19 mouse cellular contexts compared by ENCODE assay signal in the genomic region with DNA sequence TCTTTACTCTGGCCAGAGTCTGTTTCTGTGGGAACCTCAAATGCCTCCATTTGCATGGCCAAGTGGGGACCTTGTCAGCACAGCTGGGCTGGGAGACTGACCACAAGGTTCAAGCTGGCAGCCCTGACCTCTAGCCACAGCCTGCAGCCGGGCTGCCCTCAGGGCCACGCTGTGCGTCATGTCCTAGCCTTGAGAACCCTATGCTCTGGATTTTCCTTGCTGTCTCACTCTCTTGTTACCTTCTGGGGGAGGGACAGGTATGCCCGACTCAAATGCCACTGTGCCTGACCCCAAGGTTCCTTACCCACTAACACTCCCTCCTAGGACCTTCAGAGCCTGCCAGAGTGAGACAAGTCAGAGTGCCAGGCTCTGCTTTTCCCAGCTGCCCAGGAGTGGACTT. TPM values are rescaled to one million over a fixed set of nuclear protein-coding genes. Genes with fewer than 3 reads are reported as not detected.
DNase-seq lines count a peak whose midpoint lies in the region; ATAC-seq and TF ChIP-seq lines count a peak whose summit lies in the region.
"Had no signal": no experiment of that assay in that cellular context is flagged by ENCODE, and none has a peak within 500 bp of the region (broad histone marks: within the 10 kb centered on the region; RNA-seq: fewer than 3 reads in every experiment).

No protein-coding gene starts in this region.

- no peaks in the 10 kb centered on the region for H3K27me3 ChIP-seq in Patski

- POLR2A ChIA-PET in Patski (lab: Charles Lee) = no interaction called here

- CTCF ChIA-PET in Patski (lab: Charles Lee) = interaction anchor here (1.7 kb wide), 1 partner anchor 179 kb away, joined by 4 read pairs; no protein-coding TSS in a partner anchor

- intact Hi-C loops in heart, postnatal 25 days (cut with DNase I) = loop anchor here (5.0 kb wide), 2 partner anchors 245 to 330 kb away; no protein-coding TSS in a partner anchor

- peak; percentile 81 for DNase-seq in ovary, adult 18-20 months (ENCODE audit: low spot score)
- no peak for DNase-seq in ovary, postnatal 14 days (ENCODE audit: low spot score)
- no peak for DNase-seq in Patski (ENCODE audit: low read depth, low spot score)
- peak; percentile 79 for DNase-seq in adrenal gland, postnatal 10 days
- DNase-seq in fibroblast of lung, adult 2 months (ENCODE audit: low read depth) = peak; percentile 40
- DNase-seq in yolk sac, embryonic 10.5 days (ENCODE audit: low spot score) = no peak
- DNase-seq in heart, postnatal 25 days (ENCODE audit: low spot score) = no peak
- DNase-seq: B cell, adult 2 months; cerebellum, adult 2 months; cerebellum, postnatal 14 days; gastrocnemius, adult 2 months; gastrocnemius, postnatal 36 days; heart, adult 11 months; heart, postnatal 4 days; kidney, adult 11 months had no signal

- in situ Hi-C loops in Patski (cut with MboI; ENCODE audit: low pct_unique_long_range_greater_than_20kb) = no loop called here

- no peak for TF ChIP-seq CTCF in Patski (IDR thresholded peaks at IDR 0.05)

- ATAC-seq in Patski = peak; percentile 3
- ATAC-seq: CD4-positive, CD25-positive, alpha-beta regulatory T cell, adult 4 months; forebrain, embryonic 14.5 days; hindbrain, postnatal 0 days had no signal

RNA-seq across cellular contexts. Expression of a gene that starts 26.6 kb away (rescaled TPM):
- polyA plus RNA-seq in Patski (2021) = 52.4 TPM
- total RNA-seq in adrenal gland, postnatal 10 days (2021) = 1 to 10 TPM; 1.1 to 1.3 TPM
- total RNA-seq in heart, postnatal 25 days (2021) = 1 to 10 TPM in 1 of 2 experiments, under 1 TPM in 1; 0.23 to 1.0 TPM
- polyA plus RNA-seq: G1E had no signal

RNA-seq across cellular contexts. Expression of a gene that starts 30.8 kb away (rescaled TPM):
- 0.13 TPM for polyA plus RNA-seq in Patski (2021)
- 1,000 to 10,000 TPM; 1,564 to 1,873 TPM for total RNA-seq in adrenal gland, postnatal 10 days (2021)
- not detected for total RNA-seq in heart, postnatal 25 days (2021)
- total RNA-seq: gastrocnemius, postnatal 36 days had no signal
- polyA plus RNA-seq: CD4-positive, CD25-positive, alpha-beta regulatory T cell, adult 4 months had no signal

Comparison
In these comparisons a context has a peak if more than half of its experiments do, and no peak if none do; other contexts are left out.
1. DNase-seq: peak in ovary, adult 18-20 months (single experiment), adrenal gland, postnatal 10 days (single experiment) and fibroblast of lung, adult 2 months (single experiment); none in ovary, postnatal 14 days (single experiment), Patski (single experiment), yolk sac, embryonic 10.5 days (single experiment) and heart, postnatal 25 days (single experiment).
2. RNA of a gene that starts 30.8 kb away (total RNA-seq): 1,564 to 1,873 TPM in adrenal gland, postnatal 10 days; not detected in heart, postnatal 25 days; every median in the first group is over 1,000 times any median in the second.